Mouse (Mus musculus): ENCODE results near the gene Jazf1. TPM values are rescaled to one million over a fixed set of nuclear protein-coding genes. Genes with fewer than 3 reads are reported as not detected.

Jazf1 gene
- polyA plus RNA-seq, 1 experiment, result 0.43 TPM

GRCm38 (mm10) chr6:52961660-52962490 is 106.6 kb downstream of the Jazf1 start:
- H3K4me1 ChIP-seq (ENCODE audit: control insufficient read depth, insufficient read depth, insufficient read length), result no peaks in the 10 kb centered on the region; the same call in 1 of the 2 replicates
- no peak for TF ChIP-seq CTCF (IDR thresholded peaks at IDR 0.05; ENCODE audit: extremely low read depth, insufficient read depth, insufficient read length, insufficient replicate concordance)
- no peak for TF ChIP-seq POLR2A (IDR thresholded peaks at IDR 0.05; ENCODE audit: low read depth, low read length)
- H3K27me3 ChIP-seq (ENCODE audit: control insufficient read depth, insufficient read depth, low read length), result no peaks in the 10 kb centered on the region
- no peaks in the 10 kb centered on the region for H3K36me3 ChIP-seq (ENCODE audit: control insufficient read depth, insufficient read depth, low read length)
- no peak overlapping the region for H3K4me3 ChIP-seq (ENCODE audit: extremely low read depth, insufficient read depth, insufficient read length)
- DNase-seq (ENCODE audit: low read depth in 1 of 2, low spot score in 2 of 2), result no peak
- H3K27ac ChIP-seq (ENCODE audit: insufficient read depth, low read length), result no peak overlapping the region
- 77% methylated on average over 6 of the region's 6 CpGs for WGBS

GRCm38 (mm10) chr6:52957730-52958129 is 110.7 kb downstream of the Jazf1 start:
- no peak overlapping the region for H3K27ac ChIP-seq (ENCODE audit: insufficient read depth, low read length)
- no peak overlapping the region for H3K4me3 ChIP-seq (ENCODE audit: extremely low read depth, insufficient read depth, insufficient read length)
- 1% methylated on average over 4 of the region's 4 CpGs for WGBS
- DNase-seq (ENCODE audit: low read depth in 1 of 2, low spot score in 2 of 2), result peak; percentile 14 to 58
- no peaks in the 10 kb centered on the region for H3K36me3 ChIP-seq (ENCODE audit: control insufficient read depth, insufficient read depth, low read length)
- TF ChIP-seq CTCF (IDR thresholded peaks at IDR 0.05; ENCODE audit: extremely low read depth, insufficient read depth, insufficient read length, insufficient replicate concordance) (peak; percentile 79; the same call in 1 of the 2 replicates), POLR2A (IDR thresholded peaks at IDR 0.05; ENCODE audit: low read depth, low read length) (no peak)
- H3K4me1 ChIP-seq (ENCODE audit: control insufficient read depth, insufficient read depth, insufficient read length), result no peaks in the 10 kb centered on the region
- H3K27me3 ChIP-seq (ENCODE audit: control insufficient read depth, insufficient read depth, low read length), result no peaks in the 10 kb centered on the region

DNA sequence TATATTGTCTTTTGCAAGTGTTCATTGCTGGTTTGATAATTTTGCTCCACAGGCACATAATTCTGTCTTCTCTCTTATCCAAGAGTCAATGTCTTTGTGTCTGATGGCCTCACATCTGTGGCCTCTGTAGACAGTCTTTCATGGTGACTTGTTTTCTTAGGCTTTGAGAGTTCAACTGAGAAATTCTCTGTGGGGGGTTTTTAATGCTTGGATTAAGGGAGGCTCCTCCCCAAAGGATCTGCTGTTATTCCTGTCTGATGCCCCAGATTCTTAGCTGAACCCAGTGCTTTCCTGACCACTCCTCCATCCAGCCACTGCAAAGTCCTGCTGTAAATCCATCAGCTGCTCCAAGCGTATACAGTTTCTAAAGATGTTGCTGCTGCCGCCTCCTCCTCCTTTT is 112.3 kb downstream of the Jazf1 start:
- DNase-seq (ENCODE audit: low read depth in 1 of 2, low spot score in 2 of 2), result no peak
- no peak overlapping the region for H3K4me3 ChIP-seq (ENCODE audit: extremely low read depth, insufficient read depth, insufficient read length)
- H3K27me3 ChIP-seq (ENCODE audit: control insufficient read depth, insufficient read depth, low read length), result no peaks in the 10 kb centered on the region
- 93% methylated on average over 2 of the region's 2 CpGs for WGBS
- TF ChIP-seq CTCF (IDR thresholded peaks at IDR 0.05; ENCODE audit: extremely low read depth, insufficient read depth, insufficient read length, insufficient replicate concordance) (no peak), POLR2A (IDR thresholded peaks at IDR 0.05; ENCODE audit: low read depth, low read length) (no peak)
- no peaks in the 10 kb centered on the region for H3K4me1 ChIP-seq (ENCODE audit: control insufficient read depth, insufficient read depth, insufficient read length)
- H3K27ac ChIP-seq (ENCODE audit: insufficient read depth, low read length), result no peak overlapping the region
- H3K36me3 ChIP-seq (ENCODE audit: control insufficient read depth, insufficient read depth, low read length), result no peaks in the 10 kb centered on the region

DNA sequence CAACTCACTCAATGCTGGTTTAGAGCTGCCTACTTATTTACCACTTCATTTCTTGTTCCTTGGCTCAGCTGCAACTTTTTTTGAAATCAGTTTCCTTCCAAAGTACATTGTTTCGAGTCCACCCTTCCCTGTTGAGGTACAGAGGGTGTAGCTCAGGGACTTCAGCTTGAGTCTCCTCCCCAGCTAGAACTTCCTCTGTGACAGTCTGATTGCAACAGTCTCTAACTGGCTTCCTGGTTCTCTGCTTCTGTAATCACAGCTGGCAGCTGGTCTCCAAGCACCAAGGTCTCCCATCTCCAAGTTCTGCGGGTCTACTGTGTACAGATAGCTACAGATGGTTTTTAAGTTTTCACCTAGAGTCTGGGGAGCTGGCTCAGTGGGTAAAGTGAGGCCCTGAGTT is 113.1 kb downstream of the Jazf1 start:
- H3K4me1 ChIP-seq (ENCODE audit: control insufficient read depth, insufficient read depth, insufficient read length), result no peaks in the 10 kb centered on the region
- peak overlapping the region; percentile 27; the same call in 1 of the 2 replicates for H3K27ac ChIP-seq (ENCODE audit: insufficient read depth, low read length)
- H3K27me3 ChIP-seq (ENCODE audit: control insufficient read depth, insufficient read depth, low read length), result no peaks in the 10 kb centered on the region
- 6% methylated on average over 2 of the region's 2 CpGs for WGBS
- TF ChIP-seq POLR2A (IDR thresholded peaks at IDR 0.05; ENCODE audit: low read depth, low read length), result no peak
- no peak for TF ChIP-seq CTCF (IDR thresholded peaks at IDR 0.05; ENCODE audit: extremely low read depth, insufficient read depth, insufficient read length, insufficient replicate concordance)
- no peaks in the 10 kb centered on the region for H3K36me3 ChIP-seq (ENCODE audit: control insufficient read depth, insufficient read depth, low read length)
- DNase-seq (ENCODE audit: low read depth in 1 of 2, low spot score in 2 of 2), result no peak
- no peak overlapping the region for H3K4me3 ChIP-seq (ENCODE audit: extremely low read depth, insufficient read depth, insufficient read length)

DNA sequence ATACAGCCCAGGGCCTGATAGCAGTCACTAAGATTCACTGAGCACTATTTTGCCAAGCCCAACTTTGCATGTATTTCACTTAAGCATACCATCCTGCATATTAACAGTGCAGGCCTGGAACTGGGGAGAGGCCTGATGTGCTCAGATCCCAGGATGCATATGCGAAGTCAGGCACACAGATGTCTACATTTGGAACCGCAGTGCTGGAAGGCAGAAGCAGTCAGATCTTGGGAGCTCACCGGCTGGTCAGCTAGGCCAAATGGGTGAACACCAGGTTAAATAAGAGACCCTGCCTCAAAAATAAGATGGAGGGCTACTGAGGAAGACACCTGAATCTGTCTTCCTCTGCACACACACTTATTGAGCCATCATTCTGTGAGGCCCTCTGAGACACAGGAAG is 113.6 kb downstream of the Jazf1 start:
- Histone ChIP-seq H3K36me3 (ENCODE audit: control insufficient read depth, insufficient read depth, low read length) (no peaks in the 10 kb centered on the region), H3K27me3 (ENCODE audit: control insufficient read depth, insufficient read depth, low read length) (no peaks in the 10 kb centered on the region), H3K4me1 (ENCODE audit: control insufficient read depth, insufficient read depth, insufficient read length) (no peaks in the 10 kb centered on the region), H3K4me3 (ENCODE audit: extremely low read depth, insufficient read depth, insufficient read length) (no peak overlapping the region), H3K27ac (ENCODE audit: insufficient read depth, low read length) (no peak overlapping the region)
- 95% methylated on average over 3 of the region's 3 CpGs for WGBS
- TF ChIP-seq CTCF (IDR thresholded peaks at IDR 0.05; ENCODE audit: extremely low read depth, insufficient read depth, insufficient read length, insufficient replicate concordance) (no peak), POLR2A (IDR thresholded peaks at IDR 0.05; ENCODE audit: low read depth, low read length) (no peak)
- no peak for DNase-seq (ENCODE audit: low read depth in 1 of 2, low spot score in 2 of 2)

DNA sequence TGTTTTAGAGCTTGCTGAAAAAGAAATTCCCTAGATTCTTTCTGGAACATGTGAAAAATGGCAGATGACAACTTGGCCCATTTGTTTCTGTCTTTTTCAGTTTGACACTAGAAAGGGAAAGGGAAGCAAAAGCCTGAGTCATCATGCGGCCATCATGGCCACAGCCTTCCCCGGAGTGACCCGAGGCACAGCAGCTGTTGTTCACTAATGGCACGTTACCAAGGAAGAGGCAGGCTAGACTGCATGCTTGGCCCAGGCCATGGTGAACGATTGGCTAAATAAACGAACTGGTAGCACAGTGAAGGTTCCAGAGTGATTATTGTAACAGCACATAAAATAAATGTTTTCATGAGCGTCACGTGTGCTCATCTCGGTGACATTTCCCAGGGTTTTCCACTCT is 114.0 kb downstream of the Jazf1 start:
- no peaks in the 10 kb centered on the region for H3K4me1 ChIP-seq (ENCODE audit: control insufficient read depth, insufficient read depth, insufficient read length)
- TF ChIP-seq POLR2A (IDR thresholded peaks at IDR 0.05; ENCODE audit: low read depth, low read length), result no peak
- no peak for TF ChIP-seq CTCF (IDR thresholded peaks at IDR 0.05; ENCODE audit: extremely low read depth, insufficient read depth, insufficient read length, insufficient replicate concordance)
- no peak for DNase-seq (ENCODE audit: low read depth in 1 of 2, low spot score in 2 of 2)
- WGBS, result 72% methylated on average over 9 of the region's 9 CpGs
- H3K27ac ChIP-seq (ENCODE audit: insufficient read depth, low read length), result no peak overlapping the region; the same call in 1 of the 2 replicates
- H3K4me3 ChIP-seq (ENCODE audit: extremely low read depth, insufficient read depth, insufficient read length), result no peak overlapping the region
- H3K27me3 ChIP-seq (ENCODE audit: control insufficient read depth, insufficient read depth, low read length), result no peaks in the 10 kb centered on the region
- no peaks in the 10 kb centered on the region for H3K36me3 ChIP-seq (ENCODE audit: control insufficient read depth, insufficient read depth, low read length)

DNA sequence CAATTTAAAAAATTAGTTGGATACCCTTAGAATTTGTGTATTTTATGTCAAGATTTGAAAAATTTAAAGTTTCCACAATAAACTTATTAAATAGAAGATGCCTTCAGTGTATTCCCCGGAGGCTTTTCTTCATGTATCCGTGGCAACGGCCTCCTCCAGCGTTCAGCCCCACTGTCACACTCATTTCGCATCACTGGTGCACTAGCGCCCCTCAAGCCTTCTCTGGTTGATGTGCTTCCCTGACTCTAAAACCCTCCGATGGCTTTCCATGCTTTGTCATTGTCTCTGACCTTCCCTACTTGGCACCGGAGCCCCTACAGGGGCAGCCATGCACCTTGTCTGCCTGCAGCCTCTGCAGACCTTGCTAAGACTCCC is 115.9 kb downstream of the Jazf1 start:
- TF ChIP-seq CTCF (IDR thresholded peaks at IDR 0.05; ENCODE audit: extremely low read depth, insufficient read depth, insufficient read length, insufficient replicate concordance) (no peak), POLR2A (IDR thresholded peaks at IDR 0.05; ENCODE audit: low read depth, low read length) (no peak)
- H3K36me3 ChIP-seq (ENCODE audit: control insufficient read depth, insufficient read depth, low read length), result no peaks in the 10 kb centered on the region
- no peaks in the 10 kb centered on the region for H3K4me1 ChIP-seq (ENCODE audit: control insufficient read depth, insufficient read depth, insufficient read length)
- H3K27me3 ChIP-seq (ENCODE audit: control insufficient read depth, insufficient read depth, low read length), result no peaks in the 10 kb centered on the region
- no peak overlapping the region for H3K27ac ChIP-seq (ENCODE audit: insufficient read depth, low read length)
- WGBS, result 88% methylated on average over 8 of the region's 8 CpGs
- no peak for DNase-seq (ENCODE audit: low read depth in 1 of 2, low spot score in 2 of 2)
- H3K4me3 ChIP-seq (ENCODE audit: extremely low read depth, insufficient read depth, insufficient read length), result no peak overlapping the region

Data from spleen, adult 2 months (tissue).